Mouse (Mus musculus): ENCODE measurements around the gene Usp2. TPM values are rescaled to one million over a fixed set of nuclear protein-coding genes. Genes with fewer than 3 reads are reported as not detected.

The Usp2 gene
- polyA plus RNA-seq, 1 experiment from 2014 or later, result 89.6 TPM

- H3K4me2 ChIP-seq (ENCODE audit: low read depth, low read length), result peak overlapping the region; percentile 48; the same call in 1 of the 2 replicates
- ATAC-seq (replicated peaks; ENCODE audit: extremely low read depth, insufficient read depth, low FRiP score), result no peak
- H3K4me1 ChIP-seq (ENCODE audit: control insufficient read depth, insufficient read depth, low read length), result peaks cover 59% of the 10 kb centered on the region
- H3K36me3 ChIP-seq (ENCODE audit: control insufficient read depth, insufficient read depth), result 0 out of 2 replicates have a peak, but pooled peaks cover 2% of the 10 kb centered on the region
- peak overlapping the region; percentile 93 for H3K27ac ChIP-seq (ENCODE audit: low read length)
- WGBS, result 66% methylated on average over 10 of the region's 10 CpGs
- no peaks in the 10 kb centered on the region for H3K9me3 ChIP-seq (replicated peaks; ENCODE audit: control insufficient read depth, low read length)
- peak overlapping the region; percentile 62 for H3K9ac ChIP-seq (ENCODE audit: low read length)
- no peaks in the 10 kb centered on the region for H3K27me3 ChIP-seq (ENCODE audit: control insufficient read depth, insufficient read depth, low read length)
- no peak overlapping the region for H3K4me3 ChIP-seq (ENCODE audit: low read length)
These were observed 11.4 kb downstream of the Usp2 start for GRCm38 (mm10) chr9:44078136-44078797.

- peak; percentile 87 for ATAC-seq (replicated peaks; ENCODE audit: extremely low read depth, insufficient read depth, low FRiP score)
- Histone ChIP-seq H3K9me3 (replicated peaks; ENCODE audit: control insufficient read depth, low read length) (no peaks in the 10 kb centered on the region), H3K27me3 (ENCODE audit: control insufficient read depth, insufficient read depth, low read length) (no peaks in the 10 kb centered on the region), H3K27ac (ENCODE audit: low read length) (peak overlapping the region; percentile 93), H3K9ac (ENCODE audit: low read length) (peak overlapping the region; percentile 62), H3K4me2 (ENCODE audit: low read depth, low read length) (peak overlapping the region; percentile 48; the same call in 1 of the 2 replicates), H3K4me1 (ENCODE audit: control insufficient read depth, insufficient read depth, low read length) (peaks cover 64% of the 10 kb centered on the region), H3K4me3 (ENCODE audit: low read length) (peak overlapping the region; percentile 15; the same call in 1 of the 2 replicates), H3K36me3 (ENCODE audit: control insufficient read depth, insufficient read depth) (0 out of 2 replicates have a peak, but pooled peaks cover 2% of the 10 kb centered on the region)
- WGBS, result 21% methylated on average over 16 of the region's 16 CpGs
These were observed 12.3 kb downstream of the Usp2 start for GRCm38 (mm10) chr9:44078955-44079756.

GRCm38 (mm10) chr9:44079997-44080780 is 13.4 kb downstream of the Usp2 start:
- peak overlapping the region; percentile 93 for H3K27ac ChIP-seq (ENCODE audit: low read length)
- no peaks in the 10 kb centered on the region for H3K27me3 ChIP-seq (ENCODE audit: control insufficient read depth, insufficient read depth, low read length)
- H3K4me1 ChIP-seq (ENCODE audit: control insufficient read depth, insufficient read depth, low read length), result peaks cover 68% of the 10 kb centered on the region
- 66% methylated on average over 10 of the region's 10 CpGs for WGBS
- no peaks in the 10 kb centered on the region for H3K9me3 ChIP-seq (replicated peaks; ENCODE audit: control insufficient read depth, low read length)
- peak overlapping the region; percentile 28; the same call in 1 of the 2 replicates for H3K9ac ChIP-seq (ENCODE audit: low read length)
- H3K36me3 ChIP-seq (ENCODE audit: control insufficient read depth, insufficient read depth), result 0 out of 2 replicates have a peak, but pooled peaks cover 2% of the 10 kb centered on the region
- H3K4me3 ChIP-seq (ENCODE audit: low read length), result no peak overlapping the region
- no peak overlapping the region for H3K4me2 ChIP-seq (ENCODE audit: low read depth, low read length)
- ATAC-seq (replicated peaks; ENCODE audit: extremely low read depth, insufficient read depth, low FRiP score), result no peak

DNA sequence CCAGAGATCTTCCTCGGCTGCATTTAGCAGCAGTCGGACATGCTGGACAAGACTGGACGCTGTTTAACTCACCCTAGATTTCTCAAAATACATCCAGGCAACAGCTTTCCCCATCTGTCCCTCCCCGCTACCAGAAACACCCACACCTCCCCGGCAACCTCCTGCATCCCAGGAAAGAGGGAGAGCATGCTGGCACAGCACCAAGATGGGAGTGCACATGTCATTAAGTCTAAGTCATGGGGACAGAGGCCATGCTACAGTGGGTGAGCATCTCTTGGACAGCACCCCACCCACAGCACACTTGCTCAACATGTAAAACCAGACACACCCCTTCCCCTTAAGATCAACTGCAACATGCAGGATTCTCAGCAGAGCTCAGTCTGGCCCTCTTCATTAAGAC is 14.1 kb downstream of the Usp2 start:
- Histone ChIP-seq H3K4me1 (ENCODE audit: control insufficient read depth, insufficient read depth, low read length) (peaks cover 65% of the 10 kb centered on the region), H3K27me3 (ENCODE audit: control insufficient read depth, insufficient read depth, low read length) (no peaks in the 10 kb centered on the region), H3K9me3 (replicated peaks; ENCODE audit: control insufficient read depth, low read length) (no peaks in the 10 kb centered on the region), H3K4me3 (ENCODE audit: low read length) (no peak overlapping the region), H3K9ac (ENCODE audit: low read length) (no peak overlapping the region), H3K36me3 (ENCODE audit: control insufficient read depth, insufficient read depth) (0 out of 2 replicates have a peak, but pooled peaks cover 2% of the 10 kb centered on the region), H3K27ac (ENCODE audit: low read length) (peak overlapping the region; percentile 93), H3K4me2 (ENCODE audit: low read depth, low read length) (no peak overlapping the region)
- ATAC-seq (replicated peaks; ENCODE audit: extremely low read depth, insufficient read depth, low FRiP score), result no peak
- WGBS, result 40% methylated on average over 5 of the region's 5 CpGs

DNA sequence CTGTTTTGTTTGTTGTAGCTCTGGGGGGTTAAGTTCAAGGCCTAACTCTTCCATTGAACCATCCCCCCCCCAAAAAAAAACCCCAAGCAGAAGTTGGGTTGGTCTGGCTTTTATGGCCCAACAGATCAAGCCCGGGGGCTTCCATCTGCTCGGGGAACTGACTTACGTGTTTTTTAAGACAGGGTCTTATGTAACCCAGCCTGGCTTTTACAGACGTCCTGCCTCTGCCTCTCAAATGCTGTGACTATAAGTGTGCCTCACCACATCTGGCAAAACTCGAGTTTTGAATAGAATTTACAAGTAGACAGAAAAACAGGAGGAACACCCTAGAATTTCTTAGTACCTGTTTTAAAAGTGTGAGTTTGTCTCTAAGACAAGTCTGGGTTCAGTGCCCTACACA is 14.8 kb downstream of the Usp2 start:
- H3K4me3 ChIP-seq (ENCODE audit: low read length), result no peak overlapping the region
- H3K4me2 ChIP-seq (ENCODE audit: low read depth, low read length), result no peak overlapping the region
- no peaks in the 10 kb centered on the region for H3K9me3 ChIP-seq (replicated peaks; ENCODE audit: control insufficient read depth, low read length)
- no peak for ATAC-seq (replicated peaks; ENCODE audit: extremely low read depth, insufficient read depth, low FRiP score)
- 69% methylated on average over 5 of the region's 5 CpGs for WGBS
- no peaks in the 10 kb centered on the region for H3K27me3 ChIP-seq (ENCODE audit: control insufficient read depth, insufficient read depth, low read length)
- peaks cover 59% of the 10 kb centered on the region for H3K4me1 ChIP-seq (ENCODE audit: control insufficient read depth, insufficient read depth, low read length)
- H3K9ac ChIP-seq (ENCODE audit: low read length), result no peak overlapping the region
- H3K36me3 ChIP-seq (ENCODE audit: control insufficient read depth, insufficient read depth), result no peaks in the 10 kb centered on the region
- no peak overlapping the region for H3K27ac ChIP-seq (ENCODE audit: low read length)

DNA sequence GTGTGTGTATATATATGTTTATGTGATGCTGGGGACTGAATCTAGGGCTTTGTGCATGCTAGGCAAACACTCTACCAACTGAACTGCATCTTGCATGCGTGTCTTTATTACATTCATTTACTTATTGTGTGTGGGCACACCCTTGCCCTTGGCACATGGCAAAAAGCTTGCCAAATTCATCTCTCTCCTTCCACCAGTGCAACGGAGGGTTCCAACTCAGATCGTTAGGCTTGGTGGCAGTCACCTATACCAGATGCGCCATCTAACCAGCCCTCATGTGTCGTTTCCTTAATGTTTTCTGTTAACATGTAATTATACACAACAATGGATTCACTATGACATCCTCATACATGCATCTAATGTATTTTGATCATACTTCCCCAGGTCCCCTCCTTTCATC is 15.4 kb downstream of the Usp2 start:
- peaks cover 57% of the 10 kb centered on the region for H3K4me1 ChIP-seq (ENCODE audit: control insufficient read depth, insufficient read depth, low read length)
- no peaks in the 10 kb centered on the region for H3K36me3 ChIP-seq (ENCODE audit: control insufficient read depth, insufficient read depth)
- no peak overlapping the region for H3K9ac ChIP-seq (ENCODE audit: low read length)
- H3K27ac ChIP-seq (ENCODE audit: low read length), result no peak overlapping the region
- 89% methylated on average over 5 of the region's 5 CpGs for WGBS
- H3K27me3 ChIP-seq (ENCODE audit: control insufficient read depth, insufficient read depth, low read length), result no peaks in the 10 kb centered on the region
- no peak overlapping the region for H3K4me2 ChIP-seq (ENCODE audit: low read depth, low read length)
- no peak overlapping the region for H3K4me3 ChIP-seq (ENCODE audit: low read length)
- H3K9me3 ChIP-seq (replicated peaks; ENCODE audit: control insufficient read depth, low read length), result no peaks in the 10 kb centered on the region
- ATAC-seq (replicated peaks; ENCODE audit: extremely low read depth, insufficient read depth, low FRiP score), result no peak

- Histone ChIP-seq H3K36me3 (ENCODE audit: control insufficient read depth, insufficient read depth) (no peaks in the 10 kb centered on the region), H3K4me1 (ENCODE audit: control insufficient read depth, insufficient read depth, low read length) (peaks cover 57% of the 10 kb centered on the region), H3K9me3 (replicated peaks; ENCODE audit: control insufficient read depth, low read length) (no peaks in the 10 kb centered on the region), H3K9ac (ENCODE audit: low read length) (peak overlapping the region; percentile 91), H3K27me3 (ENCODE audit: control insufficient read depth, insufficient read depth, low read length) (no peaks in the 10 kb centered on the region), H3K4me2 (ENCODE audit: low read depth, low read length) (peak overlapping the region; percentile 95), H3K27ac (ENCODE audit: low read length) (peak overlapping the region; percentile 90), H3K4me3 (ENCODE audit: low read length) (peak overlapping the region; percentile 77)
- ATAC-seq (replicated peaks; ENCODE audit: extremely low read depth, insufficient read depth, low FRiP score), result peak; percentile 19; the same call in 1 of the 2 replicates
- 6% methylated on average over 23 of the region's 23 CpGs for WGBS
These were observed 16.7 kb downstream of the Usp2 start for GRCm38 (mm10) chr9:44083392-44084121.

DNA sequence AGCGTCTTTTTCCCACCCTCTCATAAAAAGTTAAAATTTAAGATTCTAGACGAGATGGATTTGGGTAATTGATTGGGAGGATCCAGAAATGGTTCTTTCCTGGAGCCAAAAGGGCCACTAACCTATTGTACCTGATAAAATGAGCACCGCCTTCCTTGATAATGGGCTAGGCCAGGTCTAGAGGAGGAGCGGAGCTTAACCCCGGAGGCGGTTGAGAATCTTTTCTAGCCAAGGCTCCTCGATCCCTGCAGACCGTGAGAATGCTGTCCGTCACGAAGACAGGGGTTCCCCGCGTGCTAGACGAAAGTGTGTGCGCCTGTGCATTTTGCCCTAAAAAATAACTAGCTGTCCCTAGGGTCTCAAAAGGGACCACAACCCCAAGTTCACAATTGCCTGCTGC is 17.4 kb downstream of the Usp2 start:
- Histone ChIP-seq H3K9me3 (replicated peaks; ENCODE audit: control insufficient read depth, low read length) (no peaks in the 10 kb centered on the region), H3K4me2 (ENCODE audit: low read depth, low read length) (peak overlapping the region; percentile 95), H3K4me3 (ENCODE audit: low read length) (peak overlapping the region; percentile 77), H3K27ac (ENCODE audit: low read length) (peak overlapping the region; percentile 90), H3K4me1 (ENCODE audit: control insufficient read depth, insufficient read depth, low read length) (peaks cover 58% of the 10 kb centered on the region), H3K36me3 (ENCODE audit: control insufficient read depth, insufficient read depth) (no peaks in the 10 kb centered on the region), H3K9ac (ENCODE audit: low read length) (peak overlapping the region; percentile 91), H3K27me3 (ENCODE audit: control insufficient read depth, insufficient read depth, low read length) (no peaks in the 10 kb centered on the region)
- WGBS, result 1% methylated on average over 14 of the region's 14 CpGs
- ATAC-seq (replicated peaks; ENCODE audit: extremely low read depth, insufficient read depth, low FRiP score), result no peak
